Mouse (Mus musculus): ENCODE results near the gene Porcn. TPM values are rescaled to one million over a fixed set of nuclear protein-coding genes. Genes with fewer than 3 reads are reported as not detected.
A peak's percentile ranks its signal among the peaks of the same experiment; 100 is the strongest.

Porcn gene
- polyA plus RNA-seq, 1 experiment, result 7.6 TPM

DNA sequence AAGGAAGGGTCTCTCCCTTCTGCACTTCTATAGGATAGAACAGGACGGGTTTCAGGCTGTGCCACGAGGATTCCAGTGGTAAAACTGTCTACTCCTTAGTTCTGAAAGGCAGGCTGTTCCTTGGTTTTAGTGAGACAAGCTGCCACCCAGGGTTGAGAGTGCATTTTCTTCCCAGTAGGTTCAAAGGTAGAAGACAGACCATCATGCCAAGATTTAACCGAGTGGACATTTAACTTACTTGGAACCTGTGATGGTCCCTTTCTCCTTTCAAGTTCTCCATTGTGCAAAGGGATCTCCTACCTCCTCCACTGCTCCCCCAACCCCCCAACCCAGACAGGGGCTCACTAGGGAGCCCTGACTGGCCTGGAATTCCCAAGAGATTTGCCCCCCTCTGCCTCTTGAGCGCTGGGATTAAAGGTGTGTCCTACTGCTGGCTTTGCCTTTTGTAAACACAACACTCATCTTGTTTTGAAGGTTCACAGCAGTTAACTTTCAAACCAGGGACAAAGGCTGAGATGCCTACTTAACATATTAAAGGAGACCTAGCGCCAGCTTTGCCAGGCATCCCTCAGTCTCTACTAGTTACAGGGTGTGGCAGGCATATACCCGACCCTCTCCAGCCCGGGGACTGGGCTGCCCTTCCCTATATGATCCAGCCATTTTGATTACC, 23.3 kb downstream of the Porcn start:
- H3K27me3 ChIP-seq (ENCODE audit: control insufficient read depth, insufficient read depth, insufficient read length), result no peaks in the 10 kb centered on the region
- H3K36me3 ChIP-seq (ENCODE audit: control insufficient read depth, insufficient read depth), result peaks cover 7% of the 10 kb centered on the region
- H3K4me3 ChIP-seq (ENCODE audit: insufficient read depth, poor library complexity, severe bottlenecking), result no peak overlapping the region
- no peaks in the 10 kb centered on the region for H3K79me3 ChIP-seq (ENCODE audit: low read depth)
- no peaks in the 10 kb centered on the region for H3K79me2 ChIP-seq (ENCODE audit: control insufficient read depth, insufficient read depth)
- no peak overlapping the region for H3ac ChIP-seq (ENCODE audit: control insufficient read depth, insufficient read length, low read depth)
- TF ChIP-seq MAX (IDR thresholded peaks at IDR 0.05) (no peak), USF1 (IDR thresholded peaks at IDR 0.05; ENCODE audit: low read depth) (no peak), FOSL1 (IDR thresholded peaks at IDR 0.05; ENCODE audit: insufficient read depth, low read length, poor library complexity, severe bottlenecking) (no peak), CEBPB (IDR thresholded peaks at IDR 0.05; ENCODE audit: low read depth) (no peak), CTCF (IDR thresholded peaks at IDR 0.05; ENCODE audit: control insufficient read depth, insufficient read depth, insufficient read length) (no peak), MYOG (IDR thresholded peaks at IDR 0.05; ENCODE audit: control insufficient read depth, extremely low read depth, insufficient read length) (no peak), MYOD1 (IDR thresholded peaks at IDR 0.05; ENCODE audit: control insufficient read depth, insufficient read length, low read depth) (no peak)

DNA sequence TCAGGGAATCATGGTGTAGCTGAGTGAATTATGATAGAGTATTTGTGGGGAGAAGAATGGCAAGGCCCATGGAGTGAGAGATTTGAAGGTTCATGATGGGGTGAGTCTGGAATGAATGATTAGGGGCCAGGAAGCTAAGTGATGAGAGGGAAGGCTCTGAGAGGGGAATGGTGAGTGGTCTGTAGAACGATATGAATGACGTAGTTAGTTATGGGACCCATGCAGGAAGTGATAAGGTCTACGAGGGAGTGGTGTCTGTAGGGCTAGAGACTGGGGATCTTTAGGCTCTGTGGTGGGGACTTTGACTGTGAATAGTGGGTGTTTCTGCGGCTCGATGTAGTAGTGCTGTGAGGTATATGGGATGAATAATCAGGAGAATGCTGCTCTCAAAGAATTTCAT, 26.7 kb downstream of the Porcn start:
- TF ChIP-seq CEBPB (IDR thresholded peaks at IDR 0.05; ENCODE audit: low read depth), result no peak
- TF ChIP-seq MYOD1 (IDR thresholded peaks at IDR 0.05; ENCODE audit: control insufficient read depth, insufficient read length, low read depth), result no peak
- no peak for TF ChIP-seq CTCF (IDR thresholded peaks at IDR 0.05; ENCODE audit: control insufficient read depth, insufficient read depth, insufficient read length)
- no peak for TF ChIP-seq USF1 (IDR thresholded peaks at IDR 0.05; ENCODE audit: low read depth)
- TF ChIP-seq FOSL1 (IDR thresholded peaks at IDR 0.05; ENCODE audit: insufficient read depth, low read length, poor library complexity, severe bottlenecking), result no peak
- no peak for TF ChIP-seq MYOG (IDR thresholded peaks at IDR 0.05; ENCODE audit: control insufficient read depth, extremely low read depth, insufficient read length)
- no peak for TF ChIP-seq MAX (IDR thresholded peaks at IDR 0.05)
- H3K27me3 ChIP-seq (ENCODE audit: control insufficient read depth, insufficient read depth, insufficient read length), result no peaks in the 10 kb centered on the region
- H3K4me3 ChIP-seq (ENCODE audit: insufficient read depth, poor library complexity, severe bottlenecking), result no peak overlapping the region
- no peaks in the 10 kb centered on the region for H3K36me3 ChIP-seq (ENCODE audit: control insufficient read depth, insufficient read depth)
- H3K79me2 ChIP-seq (ENCODE audit: control insufficient read depth, insufficient read depth), result peaks cover 9% of the 10 kb centered on the region
- peaks cover 3% of the 10 kb centered on the region for H3K79me3 ChIP-seq (ENCODE audit: low read depth)
- H3ac ChIP-seq (ENCODE audit: control insufficient read depth, insufficient read length, low read depth), result no peak overlapping the region

DNA sequence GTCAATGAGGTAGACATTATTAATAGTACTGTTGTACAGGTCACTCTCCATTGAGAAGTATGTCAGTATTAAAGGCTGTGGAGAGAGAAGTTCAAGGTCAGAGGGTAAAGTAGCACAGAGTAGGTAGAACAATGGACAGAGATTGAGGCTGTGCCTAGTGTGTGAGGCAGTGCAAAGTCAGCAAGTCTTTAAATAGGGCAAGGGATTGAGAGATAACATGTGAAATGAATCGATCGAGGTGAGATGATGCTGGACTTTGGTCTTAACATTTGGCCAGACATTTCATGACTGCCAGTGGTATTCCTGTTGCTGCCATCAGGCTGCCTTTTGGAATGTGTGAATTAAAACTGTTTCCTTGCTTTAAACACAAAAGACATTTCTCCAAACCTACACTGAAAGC, 27.5 kb downstream of the Porcn start:
- Histone ChIP-seq H3ac (ENCODE audit: control insufficient read depth, insufficient read length, low read depth) (no peak overlapping the region), H3K79me2 (ENCODE audit: control insufficient read depth, insufficient read depth) (peaks cover 16% of the 10 kb centered on the region), H3K27me3 (ENCODE audit: control insufficient read depth, insufficient read depth, insufficient read length) (no peaks in the 10 kb centered on the region), H3K79me3 (ENCODE audit: low read depth) (peaks cover 4% of the 10 kb centered on the region), H3K36me3 (ENCODE audit: control insufficient read depth, insufficient read depth) (no peaks in the 10 kb centered on the region), H3K4me3 (ENCODE audit: insufficient read depth, poor library complexity, severe bottlenecking) (no peak overlapping the region)
- TF ChIP-seq MAX (IDR thresholded peaks at IDR 0.05), result no peak

DNA sequence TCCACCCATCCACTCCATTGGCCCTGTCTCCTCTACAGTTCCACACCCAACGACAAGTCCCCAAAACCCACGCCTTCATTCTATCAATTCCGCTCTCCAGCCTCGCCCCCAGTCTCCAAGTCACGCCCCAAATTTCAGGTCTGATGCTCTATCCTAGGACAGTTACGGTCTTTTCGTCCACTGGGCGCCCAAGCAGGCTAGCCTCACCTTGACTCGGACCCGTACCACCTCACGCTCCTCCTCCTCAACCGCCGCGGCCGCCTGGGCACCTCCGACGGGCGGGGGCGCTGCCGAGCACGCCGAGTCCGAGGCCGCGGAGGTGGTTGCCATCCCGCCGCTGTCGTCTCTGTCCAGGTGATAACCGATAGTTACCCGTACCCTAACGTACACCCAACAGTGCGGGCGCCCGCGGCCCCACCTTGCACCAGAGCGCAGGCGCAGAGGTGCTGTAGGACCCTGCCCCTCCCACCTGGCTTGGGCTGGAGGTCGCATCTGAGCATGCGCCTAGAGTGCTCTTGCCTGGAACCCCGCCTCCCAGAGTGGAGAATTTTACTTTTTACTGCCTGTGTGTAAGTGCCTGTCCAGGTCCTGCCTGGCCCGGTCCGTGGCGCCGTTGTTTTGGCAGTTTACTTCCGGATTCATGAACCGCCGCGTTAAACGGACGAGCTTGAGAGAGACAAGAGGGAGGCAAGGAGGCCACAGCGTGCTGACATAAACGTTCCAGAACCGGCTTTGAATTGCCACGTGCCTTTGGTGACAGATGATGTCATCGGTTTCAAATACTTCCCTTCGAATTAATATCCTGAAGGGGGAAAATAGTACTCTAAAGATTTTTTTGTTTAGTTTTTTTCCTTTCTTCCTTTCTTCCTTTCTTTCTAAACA, 30.6 kb downstream of the Porcn start, which contains the start of gene Tbc1d25:
Gene Tbc1d25 (minus strand): TSS at position 678 of the 882 bp plus-strand sequence.
- H3K4me3 ChIP-seq (ENCODE audit: insufficient read depth, poor library complexity, severe bottlenecking), result peak within 1 kb of the TSS; percentile 50
- TF ChIP-seq MYOG (IDR thresholded peaks at IDR 0.05; ENCODE audit: control insufficient read depth, extremely low read depth, insufficient read length) (no peak), MAX (IDR thresholded peaks at IDR 0.05) (peak; percentile 79), MYOD1 (IDR thresholded peaks at IDR 0.05; ENCODE audit: control insufficient read depth, insufficient read length, low read depth) (no peak), CEBPB (IDR thresholded peaks at IDR 0.05; ENCODE audit: low read depth) (no peak), USF1 (IDR thresholded peaks at IDR 0.05; ENCODE audit: low read depth) (peak; percentile 63), FOSL1 (IDR thresholded peaks at IDR 0.05; ENCODE audit: insufficient read depth, low read length, poor library complexity, severe bottlenecking) (no peak), CTCF (IDR thresholded peaks at IDR 0.05; ENCODE audit: control insufficient read depth, insufficient read depth, insufficient read length) (peak; percentile 49)

DNA sequence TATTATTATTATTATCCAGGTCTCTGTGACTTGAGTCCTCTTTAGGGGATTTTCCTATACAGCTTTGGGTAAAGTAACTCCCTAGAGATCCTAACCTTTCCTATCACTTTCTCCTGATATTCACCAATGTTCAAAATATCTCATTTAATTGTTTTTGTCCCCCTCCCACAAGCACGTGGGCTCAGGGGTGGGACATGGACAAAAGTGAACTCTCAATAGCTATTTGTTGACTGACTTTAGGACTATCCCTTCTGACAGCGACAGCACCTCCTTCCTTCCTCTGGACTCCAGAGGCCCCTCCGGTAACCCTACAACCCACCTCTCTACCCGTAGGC, 31.2 kb downstream of the Porcn start:
- Histone ChIP-seq H3ac (ENCODE audit: control insufficient read depth, insufficient read length, low read depth) (peak overlapping the region; percentile 90), H3K79me2 (ENCODE audit: control insufficient read depth, insufficient read depth) (peaks cover 17% of the 10 kb centered on the region), H3K79me3 (ENCODE audit: low read depth) (peaks cover 4% of the 10 kb centered on the region), H3K36me3 (ENCODE audit: control insufficient read depth, insufficient read depth) (peaks cover 5% of the 10 kb centered on the region), H3K27me3 (ENCODE audit: control insufficient read depth, insufficient read depth, insufficient read length) (no peaks in the 10 kb centered on the region), H3K4me3 (ENCODE audit: insufficient read depth, poor library complexity, severe bottlenecking) (peak overlapping the region; percentile 50)
- no peak for TF ChIP-seq FOSL1 (IDR thresholded peaks at IDR 0.05; ENCODE audit: insufficient read depth, low read length, poor library complexity, severe bottlenecking)
- no peak for TF ChIP-seq CTCF (IDR thresholded peaks at IDR 0.05; ENCODE audit: control insufficient read depth, insufficient read depth, insufficient read length)
- no peak for TF ChIP-seq CEBPB (IDR thresholded peaks at IDR 0.05; ENCODE audit: low read depth)
- TF ChIP-seq MYOD1 (IDR thresholded peaks at IDR 0.05; ENCODE audit: control insufficient read depth, insufficient read length, low read depth), result no peak
- TF ChIP-seq MYOG (IDR thresholded peaks at IDR 0.05; ENCODE audit: control insufficient read depth, extremely low read depth, insufficient read length), result no peak
- no peak for TF ChIP-seq USF1 (IDR thresholded peaks at IDR 0.05; ENCODE audit: low read depth)
- TF ChIP-seq MAX (IDR thresholded peaks at IDR 0.05), result no peak

More for the DNA sequence above, 30.6 kb downstream of the Porcn start, which contains the start of gene Tbc1d25:
- H3K36me3 ChIP-seq (ENCODE audit: control insufficient read depth, insufficient read depth), result peaks cover 5% of the 10 kb centered on the region
- peaks cover 4% of the 10 kb centered on the region for H3K79me3 ChIP-seq (ENCODE audit: low read depth)
- peak within 1 kb of the TSS; percentile 90 for H3ac ChIP-seq (ENCODE audit: control insufficient read depth, insufficient read length, low read depth)
- no peaks in the 10 kb centered on the region for H3K27me3 ChIP-seq (ENCODE audit: control insufficient read depth, insufficient read depth, insufficient read length)
- peaks cover 17% of the 10 kb centered on the region for H3K79me2 ChIP-seq (ENCODE audit: control insufficient read depth, insufficient read depth)

All from C2C12 (cell line).